Mouse (Mus musculus) embryonic facial prominence, embryonic 10.5 days (tissue): Measurements from ENCODE around the gene Pip5kl1. TPM values are rescaled to one million over a fixed set of nuclear protein-coding genes. Genes with fewer than 3 reads are reported as not detected.

ENCODE experiments used
- DNase-seq: peaks from one replicate; pipeline ENCODE4 v3.0.0-alpha.2; 2017; ENCODE audit warnings: low spot score
- H3K27ac ChIP-seq: fragments of 300-500 bp; sonication (generic); replicated peaks from 2 replicates; pipeline ENCODE4 v1.5.1; 2016; ENCODE audit warnings: mild to moderate bottlenecking
- H3K27me3 ChIP-seq: fragments of 300-500 bp; sonication (generic); replicated peaks from 2 replicates; pipeline ENCODE4 v1.6.1; 2016; ENCODE audit warnings: low read depth, mild to moderate bottlenecking; ENCODE audit not compliant: poor library complexity, severe bottlenecking
- H3K36me3 ChIP-seq: fragments of 300-500 bp; sonication (generic); replicated peaks from 2 replicates; pipeline ENCODE4 v1.6.1; 2016; ENCODE audit warnings: mild to moderate bottlenecking, moderate library complexity
- H3K4me1 ChIP-seq: fragments of 300-500 bp; sonication (generic); 2 replicates; pipeline ENCODE4 v1.6.1; 2016
- H3K4me3 ChIP-seq: fragments of 300-500 bp; sonication (generic); 2 replicates; pipeline ENCODE4 v1.5.1; 2016; ENCODE audit warnings: mild to moderate bottlenecking, moderate library complexity
- H3K9me3 ChIP-seq: fragments of 300-500 bp; sonication (generic); 2 replicates; pipeline ENCODE4 v1.6.1; 2016; ENCODE audit warnings: mild to moderate bottlenecking
- whole genome bisulfite sequencing: fragments of 180-500 bp; shearing (Covaris S2); methylation state at CpG from one replicate; pipeline ENCODE4 v1.1.7; 2016; 5-methylcytosine and 5-hydroxymethylcytosine counted together
- polyA plus RNA-seq: library from polyadenylated mRNA; unstranded; fragments of >200 nt; fragmentation: Nextera tagmentation; extraction: Ambion mirVana; gene quantifications from 2 replicates; pipeline ENCODE4 v1.2.1, GENCODE M21; 2016

The Pip5kl1 gene
- polyA plus RNA-seq, 1 experiment from 2014 or later = 2.0 TPM

DNA sequence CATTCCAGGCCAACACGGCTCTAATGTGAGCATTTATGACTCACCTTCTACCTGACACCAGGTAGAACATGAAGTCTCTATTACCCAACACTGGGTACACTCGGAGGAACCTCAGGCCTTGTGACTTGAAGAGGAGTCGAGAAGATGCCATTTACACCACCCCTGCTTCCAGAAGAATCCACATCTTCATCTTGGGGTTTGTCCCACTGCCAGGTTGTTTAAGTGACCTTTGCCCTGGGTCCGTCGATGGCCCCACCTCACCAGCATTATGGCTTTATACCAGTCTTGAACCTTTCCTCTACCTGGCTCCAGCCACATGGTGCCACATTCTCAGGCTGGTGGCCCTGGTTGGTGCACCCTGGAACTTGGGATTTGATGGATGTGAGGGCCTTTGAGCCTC, 22.7 kb downstream of the Pip5kl1 start:
- Histone ChIP-seq H3K4me3 (no peak overlapping the region), H3K36me3 (peaks cover 43% of the 10 kb centered on the region), H3K9me3 (no peaks in the 10 kb centered on the region), H3K4me1 (peaks cover 14% of the 10 kb centered on the region), H3K27me3 (no peaks in the 10 kb centered on the region), H3K27ac (no peak overlapping the region)
- no peak for DNase-seq
- 90% methylated on average over 5 of the region's 5 CpGs for WGBS

DNA sequence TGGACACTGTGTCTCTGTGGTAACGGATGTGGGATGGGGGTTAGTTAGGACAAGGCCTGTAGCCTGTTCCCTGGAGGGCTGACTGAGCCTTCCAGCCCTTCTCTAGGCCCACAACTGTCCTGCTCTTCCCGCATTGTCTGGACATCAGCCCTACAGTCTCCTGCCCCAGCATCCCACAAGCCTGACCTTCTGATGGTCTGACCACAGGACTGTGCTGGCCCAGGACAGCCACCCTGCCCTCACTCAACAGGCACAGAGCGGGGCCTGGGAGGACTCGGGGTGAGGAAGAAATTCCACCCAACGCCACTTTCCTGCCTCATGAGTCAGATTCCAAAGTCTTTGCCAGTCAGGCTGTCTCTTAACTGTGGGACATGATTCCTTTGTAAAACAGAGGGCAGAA, 23.1 kb downstream of the Pip5kl1 start:
- DNase-seq = no peak
- Histone ChIP-seq H3K36me3 (peaks cover 43% of the 10 kb centered on the region), H3K4me3 (no peak overlapping the region), H3K27me3 (no peaks in the 10 kb centered on the region), H3K27ac (no peak overlapping the region), H3K9me3 (no peaks in the 10 kb centered on the region), H3K4me1 (peaks cover 19% of the 10 kb centered on the region)
- 87% methylated on average over 5 of the region's 5 CpGs for WGBS

DNA sequence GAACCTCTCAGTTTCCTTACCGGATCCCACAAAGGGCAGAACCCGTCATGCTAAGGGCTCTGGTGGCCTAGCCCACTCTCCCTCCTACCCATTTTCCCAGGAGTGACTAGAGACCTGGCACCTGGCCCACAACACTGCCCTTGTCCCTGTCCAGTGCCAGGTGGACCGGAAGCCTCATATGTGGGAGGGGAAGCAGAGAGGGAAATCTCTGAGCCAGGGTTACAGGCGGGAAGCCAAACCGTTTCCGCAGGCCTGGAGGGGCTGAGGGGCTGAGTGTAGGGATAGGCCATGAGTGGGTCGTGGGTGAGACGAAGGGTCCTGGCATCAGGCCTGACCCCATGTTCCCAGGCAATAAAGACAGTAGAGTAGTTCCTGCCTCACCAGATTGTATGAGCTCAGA, 23.9 kb downstream of the Pip5kl1 start:
- no peaks in the 10 kb centered on the region for H3K9me3 ChIP-seq
- H3K4me3 ChIP-seq = no peak overlapping the region
- H3K27ac ChIP-seq = no peak overlapping the region
- H3K27me3 ChIP-seq = no peaks in the 10 kb centered on the region
- peaks cover 42% of the 10 kb centered on the region for H3K36me3 ChIP-seq
- H3K4me1 ChIP-seq = peaks cover 19% of the 10 kb centered on the region
- DNase-seq = no peak
- 89% methylated on average over 8 of the region's 8 CpGs for WGBS

DNA sequence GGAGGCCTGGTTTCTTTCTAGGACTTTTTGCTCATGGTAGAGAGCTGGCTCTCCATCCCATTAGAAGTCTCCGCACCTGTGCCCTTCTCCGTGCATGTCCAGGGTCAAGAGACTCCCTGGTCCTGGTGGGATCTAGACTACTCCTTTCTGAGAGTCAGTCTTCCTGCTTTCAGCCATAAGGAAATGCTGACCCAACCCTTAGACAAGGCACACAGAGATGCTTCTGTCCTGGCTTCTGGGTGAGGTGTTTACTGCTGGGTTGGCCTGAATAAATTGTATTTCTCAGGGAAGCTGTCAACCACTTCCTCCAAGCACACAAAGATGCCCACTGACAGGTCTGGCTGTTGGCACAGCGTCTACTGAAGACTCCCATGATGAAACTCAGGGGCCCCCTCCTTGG, 24.8 kb downstream of the Pip5kl1 start, which contains the start of gene St6galnac6:
Gene St6galnac6 (plus strand): TSS at position 301 of the 400 bp plus-strand sequence.
- WGBS = 96% methylated on average over 3 of the region's 3 CpGs
- H3K27ac ChIP-seq = no peak within 1 kb of the TSS
- peaks cover 33% of the 10 kb centered on the region for H3K36me3 ChIP-seq
- peaks cover 19% of the 10 kb centered on the region for H3K4me1 ChIP-seq
- DNase-seq = no peak
- H3K27me3 ChIP-seq = no peaks in the 10 kb centered on the region
- H3K4me3 ChIP-seq = no peak within 1 kb of the TSS
- H3K9me3 ChIP-seq = no peaks in the 10 kb centered on the region

DNA sequence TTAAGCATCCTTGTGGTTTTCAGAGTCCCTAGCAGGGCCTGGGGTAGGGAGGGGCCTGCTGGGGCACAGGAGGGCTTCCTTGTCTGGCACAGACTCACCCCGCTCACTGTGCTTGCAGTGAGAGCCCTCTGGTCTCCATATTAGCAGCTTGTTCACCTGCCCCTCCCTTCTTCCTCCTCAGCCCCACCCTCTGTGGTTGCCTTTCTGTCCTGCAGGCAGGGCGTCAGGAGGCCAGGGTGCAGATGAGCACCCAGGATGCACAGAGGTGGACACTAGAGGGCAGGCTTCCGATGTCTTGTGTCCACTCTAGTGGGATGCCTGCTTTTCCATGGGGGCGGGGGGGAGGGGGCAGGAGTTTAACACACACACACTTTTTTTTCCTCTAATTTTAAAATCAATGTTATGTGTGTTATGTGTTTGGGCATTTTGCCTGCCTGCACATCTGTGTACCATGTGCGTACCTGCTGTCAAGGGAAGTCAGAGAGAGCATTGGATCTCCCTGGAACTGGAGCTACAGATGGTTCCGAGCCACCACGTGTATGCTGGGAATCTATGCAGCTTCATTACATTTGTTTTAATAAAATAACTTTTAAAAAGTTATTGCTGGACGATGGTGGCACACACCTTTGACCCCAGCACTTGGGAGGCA, 26.9 kb downstream of the Pip5kl1 start:
- peak overlapping the region; percentile 78 for H3K27ac ChIP-seq

DNA sequence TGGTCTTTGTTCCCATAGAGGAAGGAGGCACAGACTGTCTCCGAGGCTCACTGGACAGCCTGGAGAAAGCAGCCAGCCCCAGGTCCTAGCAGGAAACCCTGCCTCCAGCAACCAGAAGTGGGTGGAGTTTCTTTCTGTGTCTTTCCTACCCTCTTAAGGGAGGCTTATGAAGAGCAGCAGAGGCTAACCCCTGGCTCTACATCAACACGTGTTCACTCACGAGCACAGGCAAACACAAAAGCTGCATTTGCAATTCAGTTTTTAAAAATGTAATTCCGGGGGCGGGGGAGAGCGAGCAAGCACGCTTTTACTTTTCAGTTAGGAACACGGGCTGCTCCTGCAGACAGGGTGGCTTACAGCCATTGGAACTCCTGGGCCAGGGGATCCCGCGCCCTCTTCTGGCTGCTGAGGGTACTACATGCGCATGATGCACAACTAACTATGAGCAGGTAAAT, 28.0 kb downstream of the Pip5kl1 start:
- H3K27ac ChIP-seq = peak overlapping the region; percentile 78
- H3K4me1 ChIP-seq = peaks cover 35% of the 10 kb centered on the region
- peak overlapping the region; percentile 55 for H3K4me3 ChIP-seq
- peak; percentile 92 for DNase-seq
- H3K36me3 ChIP-seq = peaks cover 4% of the 10 kb centered on the region
- H3K27me3 ChIP-seq = 0 out of 2 replicates have a peak, but pooled peaks cover 2% of the 10 kb centered on the region
- under 1% methylated on average over 11 of the region's 11 CpGs for WGBS
- H3K9me3 ChIP-seq = no peaks in the 10 kb centered on the region

More for the DNA sequence above, 26.9 kb downstream of the Pip5kl1 start:
- peak; percentile 52 for DNase-seq
- peaks cover 15% of the 10 kb centered on the region for H3K36me3 ChIP-seq
- WGBS = 43% methylated on average over 8 of the region's 8 CpGs
- H3K9me3 ChIP-seq = no peaks in the 10 kb centered on the region
- H3K4me1 ChIP-seq = peaks cover 24% of the 10 kb centered on the region
- H3K4me3 ChIP-seq = no peak overlapping the region
- H3K27me3 ChIP-seq = no peaks in the 10 kb centered on the region

DNA sequence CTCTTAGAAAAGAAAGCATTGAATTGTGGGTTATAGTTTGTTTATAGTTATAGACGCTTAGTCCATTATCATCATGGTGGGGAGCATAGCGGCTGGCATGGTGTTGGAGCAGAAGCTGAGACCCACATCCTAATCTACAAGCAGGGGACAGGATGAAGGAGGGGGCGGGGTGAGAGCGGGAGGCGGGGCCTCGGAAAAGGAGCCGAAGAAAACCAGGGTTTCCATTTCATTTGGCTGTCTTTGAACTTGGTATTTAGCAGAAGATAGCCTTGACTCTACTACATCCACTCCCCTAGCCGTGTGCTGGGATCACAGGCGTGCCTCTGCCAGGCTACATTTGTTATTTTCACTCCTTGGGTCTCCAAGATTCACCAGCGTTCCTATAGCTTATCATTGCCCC, 30.0 kb downstream of the Pip5kl1 start:
- H3K4me1 ChIP-seq = peaks cover 53% of the 10 kb centered on the region
- H3K27me3 ChIP-seq = 0 out of 2 replicates have a peak, but pooled peaks cover 6% of the 10 kb centered on the region
- H3K36me3 ChIP-seq = no peaks in the 10 kb centered on the region
- H3K4me3 ChIP-seq = no peak overlapping the region
- H3K9me3 ChIP-seq = no peaks in the 10 kb centered on the region
- no peak for DNase-seq
- H3K27ac ChIP-seq = no peak overlapping the region
- whole genome bisulfite sequencing = 52% methylated on average over 10 of the region's 10 CpGs

DNA sequence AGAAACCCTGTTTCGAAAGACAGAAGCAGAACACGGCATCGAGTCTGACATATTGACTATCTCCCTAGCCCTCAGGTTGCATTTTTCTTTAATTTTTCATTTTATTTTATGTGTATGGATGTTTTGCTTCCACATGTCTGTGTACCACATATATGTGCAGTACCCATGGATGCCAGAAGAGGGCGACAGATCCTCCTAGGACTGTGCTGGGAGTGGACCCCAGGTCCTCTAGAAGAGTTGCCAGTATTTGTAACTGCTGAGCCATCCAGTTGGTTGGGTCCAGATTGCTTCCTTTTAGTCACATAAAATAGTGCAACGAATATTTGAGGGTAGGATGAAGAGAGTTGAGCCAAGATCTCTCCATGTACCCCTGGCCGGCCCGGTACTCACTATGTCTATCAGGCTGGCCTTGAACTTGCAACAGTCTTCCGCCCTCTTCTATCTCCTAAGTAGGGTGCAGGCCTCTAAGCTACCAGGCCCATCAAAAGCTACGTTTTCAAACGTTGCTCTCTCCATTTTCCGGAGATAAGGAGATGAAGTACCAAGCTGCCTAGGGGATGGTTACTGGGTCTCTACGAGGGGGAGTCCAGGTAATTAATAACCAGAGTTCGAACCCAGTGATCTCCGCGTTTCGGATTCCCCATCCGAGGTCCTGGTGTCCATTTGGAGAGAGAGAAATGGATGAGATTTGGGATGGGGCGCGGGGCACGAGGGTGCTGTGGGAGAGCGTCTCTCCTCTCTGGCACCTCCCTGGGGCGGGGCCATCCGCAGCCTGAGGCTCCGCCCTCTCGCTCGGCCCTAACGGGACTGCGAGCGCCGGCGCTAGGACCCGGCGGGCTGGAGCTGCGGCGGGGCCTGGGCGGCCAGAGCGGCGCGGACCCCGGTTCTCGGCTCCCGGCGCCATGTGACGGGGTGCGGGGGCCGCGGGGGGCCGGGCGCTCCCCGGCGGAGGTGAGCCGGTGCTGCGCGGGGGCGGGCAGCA, 31.9 kb downstream of the Pip5kl1 start:
- Histone ChIP-seq H3K4me3 (peak overlapping the region; percentile 81), H3K27ac (peak overlapping the region; percentile 91), H3K4me1 (peaks cover 65% of the 10 kb centered on the region), H3K27me3 (0 out of 2 replicates have a peak, but pooled peaks cover 6% of the 10 kb centered on the region), H3K36me3 (no peaks in the 10 kb centered on the region), H3K9me3 (no peaks in the 10 kb centered on the region)
- peak; percentile 90 for DNase-seq
- 11% methylated on average over 55 of the region's 55 CpGs for WGBS

DNA sequence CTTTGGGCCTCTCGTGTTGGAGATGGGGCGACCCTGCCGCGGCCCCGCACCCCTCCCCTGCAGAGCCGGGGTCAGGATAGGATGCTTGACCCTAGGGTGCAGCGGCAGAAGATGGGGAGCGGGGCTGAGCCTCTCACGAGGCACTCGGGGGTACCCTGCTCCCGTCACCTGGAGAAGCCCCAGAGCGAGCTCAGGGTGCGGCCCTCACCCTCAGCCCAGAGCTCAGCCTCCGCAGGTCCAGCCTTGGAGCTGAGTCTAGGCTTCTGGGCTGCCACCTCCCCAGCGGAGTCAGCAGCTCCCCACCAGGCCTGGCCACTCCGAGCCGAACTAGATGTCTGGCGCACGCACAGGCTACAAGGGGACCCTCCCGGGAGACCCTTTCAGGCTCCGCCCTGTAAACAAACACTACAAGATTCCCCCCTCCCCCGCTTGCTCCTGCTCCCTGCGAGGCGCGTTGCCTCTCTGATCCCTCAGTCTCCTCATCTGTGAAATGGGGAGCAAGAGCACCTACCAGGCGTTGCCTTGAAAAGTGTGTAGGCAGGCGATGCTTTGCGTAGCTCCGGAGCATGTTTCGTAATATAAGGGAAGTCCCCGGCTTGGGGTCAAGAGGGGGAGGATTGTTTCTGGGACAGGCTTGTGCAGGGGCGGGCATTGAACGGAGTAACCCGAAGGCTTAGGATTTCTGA, 32.8 kb downstream of the Pip5kl1 start:
- 6% methylated on average over 34 of the region's 34 CpGs for WGBS
- peak overlapping the region; percentile 81 for H3K4me3 ChIP-seq
- H3K4me1 ChIP-seq = peaks cover 58% of the 10 kb centered on the region
- H3K9me3 ChIP-seq = peaks cover 2% of the 10 kb centered on the region; the same call in 1 of the 2 replicates
- DNase-seq = peak; percentile 79
- peaks cover 8% of the 10 kb centered on the region for H3K36me3 ChIP-seq
- peak overlapping the region; percentile 91 for H3K27ac ChIP-seq
- H3K27me3 ChIP-seq = 0 out of 2 replicates have a peak, but pooled peaks cover 6% of the 10 kb centered on the region

DNA sequence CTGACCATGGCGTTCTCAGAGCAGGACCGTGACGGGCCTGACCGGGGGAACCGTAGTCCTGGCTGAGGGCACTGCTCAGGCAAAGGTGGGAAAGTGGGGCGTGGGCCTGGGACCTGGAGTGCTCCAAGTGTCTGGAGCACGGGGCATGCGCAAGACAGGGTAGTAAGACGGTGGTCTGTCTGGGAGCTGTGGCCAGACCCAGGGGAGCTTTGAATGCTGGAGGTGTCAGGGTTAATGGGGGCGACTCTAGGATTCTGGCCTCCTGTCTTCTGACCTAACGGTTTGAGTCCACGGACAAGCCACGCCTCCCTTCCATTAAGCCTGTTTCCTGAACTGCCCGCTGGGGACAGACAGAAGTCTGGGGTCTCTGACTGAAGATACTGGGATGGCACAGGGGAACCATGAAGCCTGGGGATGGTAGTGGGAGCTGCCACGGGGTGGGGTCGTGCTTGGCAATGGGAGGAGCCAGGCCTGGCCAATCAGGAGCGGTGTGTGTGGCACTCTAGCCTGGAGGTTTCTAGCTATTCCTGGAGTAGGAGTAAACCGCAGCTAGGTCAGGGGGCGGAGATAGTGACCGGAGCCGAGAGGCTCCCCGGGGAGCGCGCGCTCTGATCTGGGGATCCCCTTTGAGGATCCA, 33.7 kb downstream of the Pip5kl1 start:
- H3K36me3 ChIP-seq = peaks cover 17% of the 10 kb centered on the region
- peaks cover 55% of the 10 kb centered on the region for H3K4me1 ChIP-seq
- H3K27me3 ChIP-seq = 0 out of 2 replicates have a peak, but pooled peaks cover 6% of the 10 kb centered on the region
- DNase-seq = peak; percentile 81
- H3K27ac ChIP-seq = peak overlapping the region; percentile 74
- peak overlapping the region; percentile 81 for H3K4me3 ChIP-seq
- peaks cover 2% of the 10 kb centered on the region; the same call in 1 of the 2 replicates for H3K9me3 ChIP-seq
- 5% methylated on average over 25 of the region's 25 CpGs for WGBS

DNA sequence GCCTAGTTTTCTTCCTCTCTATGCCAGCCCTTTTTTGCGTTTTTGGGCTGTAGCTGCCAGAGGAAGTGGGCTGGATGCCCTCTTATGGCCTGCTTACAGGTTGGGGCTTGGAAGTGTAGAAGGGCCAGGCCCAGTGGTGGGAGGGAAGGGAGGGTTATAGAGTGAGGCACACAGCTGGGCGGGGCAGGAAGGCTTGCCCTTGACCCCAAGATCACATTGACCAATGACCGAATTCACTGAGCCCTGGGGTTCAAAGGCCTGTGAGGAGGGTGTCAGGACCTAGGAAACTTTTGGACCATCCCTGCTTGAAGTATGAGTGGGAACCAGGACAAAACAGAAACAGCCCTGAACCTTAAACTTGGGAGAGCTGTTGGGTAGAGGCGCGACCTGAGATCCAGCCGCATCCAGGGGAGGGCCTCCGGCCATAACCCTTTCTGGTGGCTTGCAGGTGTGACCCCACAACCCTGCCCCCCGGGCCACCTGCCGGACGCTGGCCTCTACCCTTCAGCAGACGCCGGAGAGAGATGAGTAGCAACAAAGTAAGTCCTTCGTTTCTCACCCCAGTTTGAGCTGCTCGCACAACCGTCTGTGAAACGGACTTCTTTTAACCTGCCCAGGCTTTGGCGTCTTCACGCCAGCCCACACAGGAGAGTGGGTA, 34.3 kb downstream of the Pip5kl1 start:
- peaks cover 22% of the 10 kb centered on the region for H3K36me3 ChIP-seq
- H3K4me3 ChIP-seq = peak overlapping the region; percentile 81
- no peak for DNase-seq
- WGBS = 35% methylated on average over 18 of the region's 18 CpGs
- H3K4me1 ChIP-seq = peaks cover 55% of the 10 kb centered on the region
- peaks cover 2% of the 10 kb centered on the region; the same call in 1 of the 2 replicates for H3K9me3 ChIP-seq
- peak overlapping the region; percentile 74 for H3K27ac ChIP-seq
- H3K27me3 ChIP-seq = 0 out of 2 replicates have a peak, but pooled peaks cover 6% of the 10 kb centered on the region
